In the genomic region with DNA sequence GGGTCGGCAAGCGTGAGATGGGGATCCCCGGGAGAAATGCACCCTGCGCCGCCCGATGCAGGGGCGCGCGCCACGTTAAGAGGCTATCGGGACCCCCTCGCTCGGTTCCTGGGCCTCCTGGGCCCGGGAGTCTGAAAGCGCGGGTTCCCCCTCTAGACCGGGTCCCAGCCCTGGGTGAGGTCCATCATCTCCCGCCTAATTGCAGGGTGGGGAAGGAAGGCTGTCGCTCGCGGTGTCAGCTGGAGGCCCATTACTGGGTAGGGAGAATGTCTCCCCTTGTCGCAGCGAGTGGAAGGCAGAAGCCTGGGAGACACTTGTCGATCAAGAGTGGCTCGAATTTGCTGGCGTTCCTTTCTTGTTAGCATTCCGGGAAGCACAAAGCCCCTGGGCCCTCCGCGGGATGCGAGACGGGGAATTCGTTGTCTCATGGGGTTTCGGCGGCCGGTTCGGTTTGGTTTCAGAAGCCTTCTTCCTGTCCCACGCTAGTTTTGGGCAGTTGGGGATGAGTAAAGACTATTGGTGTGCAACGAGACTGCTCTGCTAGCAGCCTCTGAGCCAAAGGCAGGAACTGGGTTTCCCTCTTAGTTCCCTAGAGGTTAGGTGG, we compare ENCODE assay signal across 8 mouse cellular contexts. TPM values are rescaled to one million over a fixed set of nuclear protein-coding genes. Genes with fewer than 3 reads are reported as not detected.
DNase-seq lines count a peak whose midpoint lies in the region; ATAC-seq and TF ChIP-seq lines count a peak whose summit lies in the region.

No protein-coding gene starts in this region.

- H3K36me3 ChIP-seq in heart, embryonic 12.5 days = peaks cover 3% of the 10 kb centered on the region; the same call in 1 of the 2 replicates
- H3K36me3 ChIP-seq in G1E (replicated peaks) = peaks cover 52% of the 10 kb centered on the region
- 0 out of 2 replicates have a peak, but pooled peaks cover 4% of the 10 kb centered on the region for H3K36me3 ChIP-seq in intestine, embryonic 14.5 days (ENCODE audit: control insufficient read depth, insufficient read depth, low read length)
- H3K36me3 ChIP-seq in midbrain, postnatal 0 days (ENCODE audit: insufficient read depth, low read length) = no peaks in the 10 kb centered on the region

- peaks cover 28% of the 10 kb centered on the region for H3K4me1 ChIP-seq in heart, embryonic 12.5 days (replicated peaks)
- peaks cover 48% of the 10 kb centered on the region for H3K4me1 ChIP-seq in G1E (ENCODE audit: insufficient read depth, low read depth, low read length)
- peaks cover 20% of the 10 kb centered on the region for H3K4me1 ChIP-seq in intestine, embryonic 14.5 days (replicated peaks; ENCODE audit: control insufficient read depth, insufficient read depth, low read length)
- H3K4me1 ChIP-seq in midbrain, postnatal 0 days (ENCODE audit: insufficient read depth, low read length) = peaks cover 7% of the 10 kb centered on the region; the same call in 1 of the 2 replicates

- peak overlapping the region; percentile 99 for H3K4me2 ChIP-seq in heart, embryonic 12.5 days
- H3K4me2 ChIP-seq in intestine, embryonic 14.5 days (ENCODE audit: low read length) = peak overlapping the region; percentile 98
- peak overlapping the region; percentile 100 for H3K4me2 ChIP-seq in midbrain, postnatal 0 days (ENCODE audit: low read depth, low read length, poor library complexity, severe bottlenecking)

- no peak for DNase-seq in heart, adult 8-10 months (ENCODE audit: low spot score)
- DNase-seq in G1E (ENCODE audit: low spot score) = peak; percentile 48
- peak; percentile 82 for DNase-seq in intestine, embryonic 14.5 days (ENCODE audit: low spot score)
- no peak for DNase-seq in midbrain, postnatal 0 days (ENCODE audit: low spot score)
- DNase-seq in cerebellum, adult 18-20 months = no peak
- no peak for DNase-seq in lung, postnatal 14 days

- peak overlapping the region; percentile 79 for H3K4me3 ChIP-seq in heart, embryonic 12.5 days
- H3K4me3 ChIP-seq in G1E (ENCODE audit: low read depth, low read length) = peak overlapping the region; percentile 84
- peak overlapping the region; percentile 65 for H3K4me3 ChIP-seq in intestine, embryonic 14.5 days (ENCODE audit: low read depth, low read length)
- H3K4me3 ChIP-seq in midbrain, postnatal 0 days (ENCODE audit: low read depth, low read length) = peak overlapping the region; percentile 55

- no peaks in the 10 kb centered on the region for H3K9me3 ChIP-seq in heart, embryonic 12.5 days (replicated peaks)
- H3K9me3 ChIP-seq in G1E (replicated peaks) = no peaks in the 10 kb centered on the region
- no peaks in the 10 kb centered on the region for H3K9me3 ChIP-seq in intestine, embryonic 14.5 days (ENCODE audit: control insufficient read depth, low read length)
- no peaks in the 10 kb centered on the region for H3K9me3 ChIP-seq in midbrain, postnatal 0 days (ENCODE audit: low read length)

- WGBS in heart, embryonic 12.5 days = 0% methylated on average over 38 of the region's 38 CpGs
- WGBS in intestine, embryonic 14.5 days = 2% methylated on average over 29 of the region's 38 CpGs
- under 1% methylated on average over 36 of the region's 38 CpGs for WGBS in midbrain, postnatal 0 days

- H3K27ac ChIP-seq in heart, embryonic 12.5 days (ENCODE audit: poor library complexity, severe bottlenecking) = peak overlapping the region; percentile 41; the same call in 1 of the 2 replicates
- peak overlapping the region; percentile 57 for H3K27ac ChIP-seq in intestine, embryonic 14.5 days (ENCODE audit: low read depth)
- no peak overlapping the region for H3K27ac ChIP-seq in midbrain, postnatal 0 days (ENCODE audit: low read depth, low read length)

- peak; percentile 27 for ATAC-seq in heart, embryonic 12.5 days (ENCODE audit: insufficient number of reproducible peaks, low FRiP score)
- peak; percentile 19 for ATAC-seq in G1E (ENCODE audit: extremely low read depth, insufficient number of reproducible peaks, low FRiP score, poor library complexity, severe bottlenecking)
- ATAC-seq in erythroblast, adult 5-6 weeks (replicated peaks; ENCODE audit: low FRiP score, poor library complexity, severe bottlenecking) = peak; percentile 28
- peak; percentile 36 for ATAC-seq in intestine, embryonic 14.5 days (replicated peaks; ENCODE audit: low FRiP score, low TSS enrichment, low read depth)
- ATAC-seq in midbrain, postnatal 0 days (ENCODE audit: low FRiP score) = peak; percentile 24; the same call in 1 of the 2 replicates

- H3K27me3 ChIP-seq in heart, embryonic 12.5 days (replicated peaks) = no peaks in the 10 kb centered on the region
- no peaks in the 10 kb centered on the region for H3K27me3 ChIP-seq in G1E (ENCODE audit: insufficient read depth, low read length)
- no peaks in the 10 kb centered on the region for H3K27me3 ChIP-seq in intestine, embryonic 14.5 days (replicated peaks; ENCODE audit: control insufficient read depth, insufficient read depth, low read length)
- no peaks in the 10 kb centered on the region for H3K27me3 ChIP-seq in midbrain, postnatal 0 days (ENCODE audit: insufficient read depth, low read length)

- no peak for TF ChIP-seq CTCF in G1E (IDR thresholded peaks at IDR 0.05; ENCODE audit: low read depth, low read length)
- TF ChIP-seq CTCF in midbrain, postnatal 0 days (IDR thresholded peaks at IDR 0.05) = no peak

- peak overlapping the region; percentile 81 for H3K9ac ChIP-seq in heart, embryonic 12.5 days
- H3K9ac ChIP-seq in intestine, embryonic 14.5 days (ENCODE audit: low read length) = peak overlapping the region; percentile 69
- H3K9ac ChIP-seq in midbrain, postnatal 0 days (replicated peaks; ENCODE audit: low read length, poor library complexity, severe bottlenecking) = no peak overlapping the region; the same call in 1 of the 2 replicates

RNA-seq across cellular contexts. Expression of a gene that starts 0.5 kb away (rescaled TPM):
- 21.3 and 21.9 TPM in 2 replicates for polyA plus RNA-seq in heart, embryonic 12.5 days (2016; fragmentation: Nextera tagmentation; extraction: Ambion mirVana)
- under 1 TPM in 3 of 4 experiments, not detected in 1; 0.08 to 0.41 (median 0.26) TPM for total RNA-seq in heart, adult 8-10 months (2022)
- total RNA-seq in G1E (2014; fragmentation: Nextera tagmentation) = 46.5 and 55.2 TPM in 2 replicates
- 37.6 and 43.8 TPM in 2 replicates for total RNA-seq in G1E (2017)
- 105 and 122 TPM in 2 replicates for polyA plus RNA-seq in G1E (2012)
- 9.2 and 22.2 TPM in 2 replicates for total RNA-seq in erythroblast, adult 5-6 weeks (2015; ENCODE audit: low replicate concordance)
- 35.9 and 65.1 TPM in 2 replicates for total RNA-seq in erythroblast, adult 5-6 weeks (2017; ENCODE audit: low replicate concordance)
- 26.4 and 27.7 TPM in 2 replicates for polyA plus RNA-seq in intestine, embryonic 14.5 days (2014; fragmentation: Nextera tagmentation; extraction: Ambion mirVana)
- total RNA-seq in midbrain, postnatal 0 days (2014; rRNA removed) = 1.4 and 2.2 TPM in 2 replicates
- polyA plus RNA-seq in midbrain, postnatal 0 days (2015; fragmentation: Nextera tagmentation; extraction: Ambion mirVana) = 1.2 and 1.8 TPM in 2 replicates

RNA-seq across cellular contexts. Expression of a gene that starts 32.7 kb away (rescaled TPM):
- not detected in 2 replicates for polyA plus RNA-seq in heart, embryonic 12.5 days (2016; fragmentation: Nextera tagmentation; extraction: Ambion mirVana)
- total RNA-seq in heart, adult 8-10 months (2022) = not detected
- total RNA-seq in G1E (2014; fragmentation: Nextera tagmentation) (not detected in 2 replicates), G1E (2017) (0.38 TPM in 1 of 2 replicates, not detected in the other)
- not detected in 2 replicates for polyA plus RNA-seq in G1E (2012)
- total RNA-seq in erythroblast, adult 5-6 weeks (2015; ENCODE audit: low replicate concordance) = 2.9 TPM in 1 of 2 replicates, not detected in the other
- not detected in 2 replicates for total RNA-seq in erythroblast, adult 5-6 weeks (2017; ENCODE audit: low replicate concordance)
- polyA plus RNA-seq in intestine, embryonic 14.5 days (2014; fragmentation: Nextera tagmentation; extraction: Ambion mirVana) = not detected in 2 replicates
- not detected in 2 replicates for total RNA-seq in midbrain, postnatal 0 days (2014; rRNA removed)
- polyA plus RNA-seq in midbrain, postnatal 0 days (2015; fragmentation: Nextera tagmentation; extraction: Ambion mirVana) = not detected in 2 replicates

RNA-seq across cellular contexts. Expression of a gene that starts 37.8 kb away (rescaled TPM):
- polyA plus RNA-seq in heart, embryonic 12.5 days (2016; fragmentation: Nextera tagmentation; extraction: Ambion mirVana) = 41.4 and 41.7 TPM in 2 replicates
- 10 to 100 TPM; 19.3 to 25.0 (median 22.8) TPM for total RNA-seq in heart, adult 8-10 months (2022)
- total RNA-seq in G1E (2014; fragmentation: Nextera tagmentation) = 40.9 and 43.8 TPM in 2 replicates
- 23.9 and 27.8 TPM in 2 replicates for total RNA-seq in G1E (2017)
- 4.6 and 6.4 TPM in 2 replicates for polyA plus RNA-seq in G1E (2012)
- total RNA-seq in erythroblast, adult 5-6 weeks (2015; ENCODE audit: low replicate concordance) = 6.7 and 16.7 TPM in 2 replicates
- total RNA-seq in erythroblast, adult 5-6 weeks (2017; ENCODE audit: low replicate concordance) = 5.4 and 13.5 TPM in 2 replicates
- polyA plus RNA-seq in intestine, embryonic 14.5 days (2014; fragmentation: Nextera tagmentation; extraction: Ambion mirVana) = 45.6 and 54.3 TPM in 2 replicates
- 21.0 and 31.2 TPM in 2 replicates for total RNA-seq in midbrain, postnatal 0 days (2014; rRNA removed)
- 29.8 and 32.3 TPM in 2 replicates for polyA plus RNA-seq in midbrain, postnatal 0 days (2015; fragmentation: Nextera tagmentation; extraction: Ambion mirVana)

Comparison
In these comparisons a context has a peak if more than half of its experiments do, and no peak if none do; other contexts are left out.
1. DNase-seq: peak in G1E (single experiment) and intestine, embryonic 14.5 days (single experiment); none in heart, adult 8-10 months (single experiment), midbrain, postnatal 0 days (single experiment), cerebellum, adult 18-20 months (0 of 2) and lung, postnatal 14 days (single experiment).
2. Peak in every context shown above with its lines, with median percentiles within 50 percentile points of each other: ATAC-seq, H3K4me2 ChIP-seq and H3K4me3 ChIP-seq.